Mouse (Mus musculus): ENCODE measurements around the gene 1700037H04Rik. TPM values are rescaled to one million over a fixed set of nuclear protein-coding genes. Genes with fewer than 3 reads are reported as not detected.

The 1700037H04Rik gene
- 60.1 and 80.5 TPM in 2 replicates for polyA plus RNA-seq (2012; rRNA removed)

DNA sequence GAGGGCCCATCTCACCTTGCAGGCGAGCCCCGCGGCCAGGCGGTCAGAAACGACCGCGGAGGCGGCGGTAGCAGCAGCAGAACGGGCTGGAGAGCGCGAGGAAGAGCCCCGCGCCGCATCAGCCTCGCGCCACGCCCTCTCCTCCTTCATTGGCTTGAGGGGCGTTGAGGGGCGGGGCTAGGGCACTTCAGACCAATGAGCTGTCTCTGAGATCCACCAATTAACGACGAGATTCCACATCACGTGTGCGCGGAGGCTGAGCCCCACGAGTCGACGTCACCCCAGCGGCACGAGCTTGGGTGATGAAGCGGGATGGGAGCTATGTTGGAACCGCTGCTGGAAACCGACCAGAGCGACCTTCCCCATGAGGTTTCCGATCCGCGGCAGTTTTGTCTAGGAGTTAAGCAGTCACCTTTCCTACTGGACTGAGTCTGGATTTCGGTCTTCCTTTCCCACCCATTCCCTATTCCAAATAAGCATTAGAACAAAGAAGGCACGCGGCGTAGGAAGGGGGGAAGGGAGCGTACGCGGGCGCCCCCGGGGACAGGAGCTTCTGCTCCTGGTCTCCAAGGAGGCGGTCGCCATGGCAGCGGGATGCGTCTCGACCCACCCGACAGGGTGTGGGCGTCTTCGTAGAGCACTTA, at the start of gene 1700037H04Rik:
TSS of gene 1700037H04Rik (minus strand) at position 144 of the 644 bp plus-strand sequence.
- no peaks in the 10 kb centered on the region; the same call in 1 of the 2 replicates for H3K36me3 ChIP-seq (ENCODE audit: control insufficient read depth, insufficient read depth, low read length)

GRCm38 (mm10) chr2:131209125-131209795, 49.4 kb upstream of the 1700037H04Rik start:
- WGBS = 71% methylated on average over 4 of the region's 4 CpGs
- H3K4me3 ChIP-seq (ENCODE audit: extremely low read depth, insufficient read depth, insufficient read length) = no peak overlapping the region
- DNase-seq (ENCODE audit: low read depth in 1 of 2, low spot score in 2 of 2) = no peak

More for the DNA sequence above, at the start of gene 1700037H04Rik:
- Histone ChIP-seq H3K27me3 (ENCODE audit: control insufficient read depth, insufficient read depth, low read length) (no peaks in the 10 kb centered on the region), H3K4me3 (ENCODE audit: extremely low read depth, insufficient read depth, insufficient read length) (peak within 1 kb of the TSS; percentile 67), H3K27ac (ENCODE audit: insufficient read depth, low read length) (peak within 1 kb of the TSS; percentile 35; the same call in 1 of the 2 replicates), H3K4me1 (ENCODE audit: control insufficient read depth, insufficient read depth, insufficient read length) (peaks cover 3% of the 10 kb centered on the region; the same call in 1 of the 2 replicates)
- peak; percentile 96 to 97 for DNase-seq (ENCODE audit: low read depth in 1 of 2, low spot score in 2 of 2)
- TF ChIP-seq CTCF (IDR thresholded peaks at IDR 0.05; ENCODE audit: extremely low read depth, insufficient read depth, insufficient read length, insufficient replicate concordance) (no peak), POLR2A (IDR thresholded peaks at IDR 0.05; ENCODE audit: low read depth, low read length) (peak; percentile 67; the same call in 1 of the 2 replicates)
- under 1% methylated on average over 54 of the region's 54 CpGs for WGBS

GRCm38 (mm10) chr2:131208356-131208755, 48.5 kb upstream of the 1700037H04Rik start:
- DNase-seq (ENCODE audit: low read depth in 1 of 2, low spot score in 2 of 2) = no peak
- Histone ChIP-seq H3K27ac (ENCODE audit: insufficient read depth, low read length) (no peak overlapping the region), H3K4me1 (ENCODE audit: control insufficient read depth, insufficient read depth, insufficient read length) (peaks cover 4% of the 10 kb centered on the region; the same call in 1 of the 2 replicates), H3K27me3 (ENCODE audit: control insufficient read depth, insufficient read depth, low read length) (no peaks in the 10 kb centered on the region), H3K4me3 (ENCODE audit: extremely low read depth, insufficient read depth, insufficient read length) (no peak overlapping the region), H3K36me3 (ENCODE audit: control insufficient read depth, insufficient read depth, low read length) (peaks cover 4% of the 10 kb centered on the region; the same call in 1 of the 2 replicates)
- TF ChIP-seq CTCF (IDR thresholded peaks at IDR 0.05; ENCODE audit: extremely low read depth, insufficient read depth, insufficient read length, insufficient replicate concordance) (no peak), POLR2A (IDR thresholded peaks at IDR 0.05; ENCODE audit: low read depth, low read length) (no peak)
- WGBS = 100% methylated on average over 2 of the region's 2 CpGs

More at GRCm38 (mm10) chr2:131209125-131209795, 49.4 kb upstream of the 1700037H04Rik start:
- Histone ChIP-seq H3K27ac (ENCODE audit: insufficient read depth, low read length) (peak overlapping the region; percentile 89; the same call in 1 of the 2 replicates), H3K4me1 (ENCODE audit: control insufficient read depth, insufficient read depth, insufficient read length) (peaks cover 4% of the 10 kb centered on the region; the same call in 1 of the 2 replicates), H3K36me3 (ENCODE audit: control insufficient read depth, insufficient read depth, low read length) (peaks cover 4% of the 10 kb centered on the region; the same call in 1 of the 2 replicates), H3K27me3 (ENCODE audit: control insufficient read depth, insufficient read depth, low read length) (no peaks in the 10 kb centered on the region)
- no peak for TF ChIP-seq CTCF (IDR thresholded peaks at IDR 0.05; ENCODE audit: extremely low read depth, insufficient read depth, insufficient read length, insufficient replicate concordance)
- no peak for TF ChIP-seq POLR2A (IDR thresholded peaks at IDR 0.05; ENCODE audit: low read depth, low read length)

DNA sequence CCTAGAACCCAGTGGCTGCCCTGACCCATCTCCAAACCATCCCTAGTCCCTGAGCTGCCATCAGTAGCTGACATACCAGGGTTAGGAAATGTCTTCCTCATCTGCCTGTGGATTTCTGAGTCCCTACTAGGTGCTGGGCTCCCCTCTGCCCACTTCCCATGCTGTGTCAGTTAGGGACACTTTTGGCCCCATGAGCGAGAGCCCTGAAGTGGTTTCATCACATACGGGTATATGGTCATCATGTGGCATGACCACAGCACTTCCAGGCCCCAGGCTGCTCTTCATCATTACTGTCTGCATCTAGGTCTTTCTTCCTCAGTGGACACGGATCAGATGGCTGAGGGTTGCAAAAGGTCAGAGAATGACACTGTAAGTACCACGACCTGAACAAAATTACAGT, 46.9 kb upstream of the 1700037H04Rik start, which contains the start of gene Ap5s1:
TSS of gene Ap5s1 (plus strand) at position 301 of the 400 bp plus-strand sequence.
- peaks cover 4% of the 10 kb centered on the region; the same call in 1 of the 2 replicates for H3K4me1 ChIP-seq (ENCODE audit: control insufficient read depth, insufficient read depth, insufficient read length)
- H3K27me3 ChIP-seq (ENCODE audit: control insufficient read depth, insufficient read depth, low read length) = no peaks in the 10 kb centered on the region
- H3K27ac ChIP-seq (ENCODE audit: insufficient read depth, low read length) = no peak within 1 kb of the TSS
- H3K4me3 ChIP-seq (ENCODE audit: extremely low read depth, insufficient read depth, insufficient read length) = no peak within 1 kb of the TSS
- WGBS = 89% methylated on average over 4 of the region's 4 CpGs
- TF ChIP-seq CTCF (IDR thresholded peaks at IDR 0.05; ENCODE audit: extremely low read depth, insufficient read depth, insufficient read length, insufficient replicate concordance) (no peak), POLR2A (IDR thresholded peaks at IDR 0.05; ENCODE audit: low read depth, low read length) (no peak)
- no peaks in the 10 kb centered on the region for H3K36me3 ChIP-seq (ENCODE audit: control insufficient read depth, insufficient read depth, low read length)
- DNase-seq (ENCODE audit: low read depth in 1 of 2, low spot score in 2 of 2) = no peak

GRCm38 (mm10) chr2:131205521-131206182, 45.8 kb upstream of the 1700037H04Rik start:
- H3K4me1 ChIP-seq (ENCODE audit: control insufficient read depth, insufficient read depth, insufficient read length) = peaks cover 2% of the 10 kb centered on the region; the same call in 1 of the 2 replicates
- no peak for DNase-seq (ENCODE audit: low read depth in 1 of 2, low spot score in 2 of 2)
- WGBS = 68% methylated on average over 8 of the region's 8 CpGs

GRCm38 (mm10) chr2:131204410-131204981, 44.6 kb upstream of the 1700037H04Rik start:
- peaks cover 2% of the 10 kb centered on the region; the same call in 1 of the 2 replicates for H3K4me1 ChIP-seq (ENCODE audit: control insufficient read depth, insufficient read depth, insufficient read length)
- no peak overlapping the region for H3K4me3 ChIP-seq (ENCODE audit: extremely low read depth, insufficient read depth, insufficient read length)
- peak overlapping the region; percentile 51 for H3K27ac ChIP-seq (ENCODE audit: insufficient read depth, low read length)
- TF ChIP-seq CTCF (IDR thresholded peaks at IDR 0.05; ENCODE audit: extremely low read depth, insufficient read depth, insufficient read length, insufficient replicate concordance) (no peak), POLR2A (IDR thresholded peaks at IDR 0.05; ENCODE audit: low read depth, low read length) (no peak)
- H3K27me3 ChIP-seq (ENCODE audit: control insufficient read depth, insufficient read depth, low read length) = no peaks in the 10 kb centered on the region
- 26% methylated on average over 7 of the region's 7 CpGs for WGBS
- H3K36me3 ChIP-seq (ENCODE audit: control insufficient read depth, insufficient read depth, low read length) = no peaks in the 10 kb centered on the region
- DNase-seq (ENCODE audit: low read depth in 1 of 2, low spot score in 2 of 2) = no peak

More at GRCm38 (mm10) chr2:131205521-131206182, 45.8 kb upstream of the 1700037H04Rik start:
- TF ChIP-seq CTCF (IDR thresholded peaks at IDR 0.05; ENCODE audit: extremely low read depth, insufficient read depth, insufficient read length, insufficient replicate concordance) = no peak
- no peak for TF ChIP-seq POLR2A (IDR thresholded peaks at IDR 0.05; ENCODE audit: low read depth, low read length)
- Histone ChIP-seq H3K36me3 (ENCODE audit: control insufficient read depth, insufficient read depth, low read length) (no peaks in the 10 kb centered on the region), H3K4me3 (ENCODE audit: extremely low read depth, insufficient read depth, insufficient read length) (no peak overlapping the region), H3K27ac (ENCODE audit: insufficient read depth, low read length) (no peak overlapping the region), H3K27me3 (ENCODE audit: control insufficient read depth, insufficient read depth, low read length) (no peaks in the 10 kb centered on the region)
